Mouse (Mus musculus) limb, embryonic 12.5 days (tissue): ENCODE results near the gene Kansl2. TPM values are rescaled to one million over a fixed set of nuclear protein-coding genes. Genes with fewer than 3 reads are reported as not detected.

Source experiments
- ATAC-seq: fragments of 200-750 bp; cut with Nextera tagmentation; 2 replicates; pipeline ENCODE4 v1.8.0; 2017; ENCODE audit warnings: low read depth, moderate TSS enrichment; ENCODE audit not compliant: insufficient number of reproducible peaks, insufficient read depth, low FRiP score, low TSS enrichment
- H3K27ac ChIP-seq: fragments of 300-500 bp; sonication (generic); 2 replicates; pipeline ENCODE4 v1.5.1; 2016; ENCODE audit warnings: mild to moderate bottlenecking, moderate library complexity
- H3K27me3 ChIP-seq: fragments of 300-500 bp; sonication (generic); 2 replicates; pipeline ENCODE4 v1.6.1; 2016; ENCODE audit warnings: mild to moderate bottlenecking, moderate library complexity
- H3K36me3 ChIP-seq: fragments of 300-500 bp; sonication (generic); 2 replicates; pipeline ENCODE4 v1.6.1; 2016; ENCODE audit warnings: mild to moderate bottlenecking, moderate library complexity
- H3K4me1 ChIP-seq: fragments of 300-500 bp; sonication (generic); replicated peaks from 2 replicates; pipeline ENCODE4 v1.6.1; 2016
- H3K4me2 ChIP-seq: fragments of 300-500 bp; sonication (generic); 2 replicates; pipeline ENCODE4 v1.6.1; 2016; ENCODE audit warnings: mild to moderate bottlenecking, moderate library complexity
- H3K4me3 ChIP-seq: fragments of 300-500 bp; sonication (generic); replicated peaks from 2 replicates; pipeline ENCODE4 v1.5.1; 2016; ENCODE audit warnings: mild to moderate bottlenecking
- H3K9ac ChIP-seq: fragments of 300-500 bp; sonication (generic); replicated peaks from 2 replicates; pipeline ENCODE4 v1.6.1; 2016; ENCODE audit warnings: mild to moderate bottlenecking, moderate library complexity
- H3K9me3 ChIP-seq: fragments of 300-500 bp; sonication (generic); 2 replicates; pipeline ENCODE4 v1.6.1; 2016; ENCODE audit warnings: mild to moderate bottlenecking, moderate library complexity
- WGBS: fragments of 180-500 bp; shearing (Covaris S2); methylation state at CpG from one replicate; pipeline ENCODE4 v1.1.7; 2016; 5-methylcytosine and 5-hydroxymethylcytosine counted together
- polyA plus RNA-seq: library from polyadenylated mRNA; unstranded; fragments of >200 nt; fragmentation: Nextera tagmentation; extraction: Ambion mirVana; gene quantifications from 2 replicates; pipeline ENCODE4 v1.2.1, GENCODE M21; 2016

The Kansl2 gene
- polyA plus RNA-seq, 1 experiment from 2014 or later: 190 TPM

DNA sequence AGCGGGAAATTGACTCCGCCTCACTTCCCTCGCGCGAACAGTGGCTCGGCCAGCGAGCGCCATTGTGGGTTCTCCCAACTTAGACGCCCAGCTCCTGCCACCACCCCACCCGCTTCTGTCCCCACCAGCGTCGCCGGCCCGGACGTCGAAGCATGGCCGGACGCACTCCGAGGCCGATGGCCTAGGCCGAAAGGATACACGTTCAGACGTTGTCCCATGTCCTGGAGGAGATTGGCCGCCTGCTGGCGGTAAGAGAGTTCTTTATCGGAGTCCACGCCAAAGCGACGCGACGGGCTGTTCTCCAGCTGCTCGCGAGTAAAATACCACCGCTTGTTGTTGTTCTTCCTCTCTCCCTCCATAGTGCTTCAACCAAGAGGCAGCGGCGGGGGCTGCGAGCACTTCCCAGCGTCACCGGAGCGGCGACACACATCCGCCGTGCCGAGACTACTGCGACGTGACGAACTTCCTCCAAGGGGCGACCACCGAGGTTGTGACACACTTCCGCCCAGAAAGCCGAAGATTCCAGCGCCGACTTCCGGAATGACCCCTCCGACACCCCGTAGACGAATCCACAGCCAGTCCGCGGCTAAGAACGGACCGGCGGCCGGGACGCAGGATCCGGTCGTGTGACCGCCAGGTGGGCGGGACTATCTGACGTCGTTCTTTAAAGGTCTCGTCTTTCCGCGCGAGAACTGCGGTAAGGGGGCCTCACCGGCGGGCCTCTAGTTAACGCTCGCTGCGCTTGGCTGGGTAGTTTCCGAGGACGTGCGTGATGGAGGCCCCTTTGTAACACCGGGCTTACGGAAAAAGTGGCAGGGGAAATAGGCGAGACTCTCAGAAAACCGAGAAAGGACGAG is 33.4 kb upstream of the Kansl2 start:
- peak overlapping the region; percentile 95 for H3K4me3 ChIP-seq
- peaks cover 23% of the 10 kb centered on the region for H3K4me1 ChIP-seq
- H3K36me3 ChIP-seq: peaks cover 23% of the 10 kb centered on the region
- peak overlapping the region; percentile 95 for H3K27ac ChIP-seq
- under 1% methylated on average over 88 of the region's 88 CpGs for WGBS
- H3K9me3 ChIP-seq: no peaks in the 10 kb centered on the region
- no peaks in the 10 kb centered on the region for H3K27me3 ChIP-seq
- peak overlapping the region; percentile 87 for H3K9ac ChIP-seq
- peak; percentile 95 for ATAC-seq
- peak overlapping the region; percentile 87 for H3K4me2 ChIP-seq

DNA sequence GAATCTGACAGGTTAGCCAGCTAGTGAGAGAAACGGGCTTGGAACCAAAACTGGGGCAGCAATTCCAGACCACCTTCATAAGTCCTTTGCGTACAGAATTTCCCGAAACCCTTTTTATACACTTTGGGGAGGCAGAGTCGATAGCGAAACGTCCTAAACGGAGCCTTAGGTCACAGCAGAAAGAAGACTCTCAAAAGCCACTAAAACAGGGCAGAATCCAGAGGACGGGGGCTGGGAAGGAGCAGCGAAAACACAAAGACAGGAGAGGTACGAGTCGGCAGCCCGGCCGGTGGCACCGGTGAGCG is 32.9 kb upstream of the Kansl2 start:
- Histone ChIP-seq H3K27me3 (no peaks in the 10 kb centered on the region), H3K4me3 (peak overlapping the region; percentile 95), H3K36me3 (peaks cover 25% of the 10 kb centered on the region), H3K9ac (peak overlapping the region; percentile 87), H3K9me3 (no peaks in the 10 kb centered on the region), H3K4me2 (peak overlapping the region; percentile 87), H3K27ac (peak overlapping the region; percentile 95), H3K4me1 (peaks cover 23% of the 10 kb centered on the region)
- no peak for ATAC-seq
- under 1% methylated on average over 15 of the region's 15 CpGs for WGBS

DNA sequence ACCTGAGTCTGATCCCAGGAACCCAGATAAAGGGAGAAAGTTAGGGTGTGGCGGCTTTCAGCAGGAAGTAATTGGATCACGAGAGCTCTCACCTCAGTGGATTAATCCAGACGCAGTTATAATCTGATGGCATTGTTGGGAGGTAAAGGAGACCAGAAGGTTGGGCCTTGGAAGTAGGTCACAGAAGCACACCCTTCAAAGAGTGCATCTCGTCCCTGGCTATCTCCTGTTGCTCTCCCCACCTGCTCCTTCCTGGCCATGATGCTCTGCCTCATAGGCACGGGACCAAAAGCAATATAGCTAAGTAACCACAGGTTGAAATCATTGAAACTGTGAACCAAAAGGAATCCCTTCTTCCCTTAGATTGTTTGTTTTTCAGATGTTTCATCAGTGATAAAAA is 23.1 kb upstream of the Kansl2 start:
- H3K4me3 ChIP-seq: no peak overlapping the region
- H3K27ac ChIP-seq: no peak overlapping the region
- no peaks in the 10 kb centered on the region for H3K4me1 ChIP-seq
- H3K36me3 ChIP-seq: peaks cover 83% of the 10 kb centered on the region
- H3K9me3 ChIP-seq: no peaks in the 10 kb centered on the region
- no peak overlapping the region for H3K4me2 ChIP-seq
- 87% methylated on average over 5 of the region's 5 CpGs for WGBS
- no peaks in the 10 kb centered on the region for H3K27me3 ChIP-seq
- no peak overlapping the region for H3K9ac ChIP-seq
- ATAC-seq: no peak

DNA sequence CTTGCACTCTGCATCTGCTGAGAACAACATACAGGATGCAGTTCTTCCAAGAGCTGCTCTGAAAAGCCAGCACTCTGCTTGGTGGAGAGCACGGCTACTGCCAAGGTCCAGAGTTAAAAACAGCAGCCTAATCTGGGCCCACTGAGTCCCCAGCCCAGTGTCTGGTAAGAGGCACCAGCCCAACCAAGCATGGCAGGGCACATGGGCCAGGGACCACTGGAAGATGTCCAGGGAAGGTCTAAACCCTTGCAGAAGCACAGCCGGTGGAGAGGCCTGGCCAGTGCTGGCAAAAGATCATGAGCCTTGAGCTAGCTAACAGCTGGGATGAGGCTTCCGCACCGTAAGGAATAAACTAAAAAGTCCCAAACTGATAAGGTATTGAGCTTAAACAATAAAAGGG is 21.8 kb upstream of the Kansl2 start:
- Histone ChIP-seq H3K9me3 (no peaks in the 10 kb centered on the region), H3K9ac (no peak overlapping the region), H3K4me1 (no peaks in the 10 kb centered on the region), H3K27ac (no peak overlapping the region), H3K4me2 (no peak overlapping the region), H3K4me3 (no peak overlapping the region), H3K36me3 (peaks cover 84% of the 10 kb centered on the region), H3K27me3 (no peaks in the 10 kb centered on the region)
- no peak for ATAC-seq
- 96% methylated on average over 4 of the region's 4 CpGs for WGBS

DNA sequence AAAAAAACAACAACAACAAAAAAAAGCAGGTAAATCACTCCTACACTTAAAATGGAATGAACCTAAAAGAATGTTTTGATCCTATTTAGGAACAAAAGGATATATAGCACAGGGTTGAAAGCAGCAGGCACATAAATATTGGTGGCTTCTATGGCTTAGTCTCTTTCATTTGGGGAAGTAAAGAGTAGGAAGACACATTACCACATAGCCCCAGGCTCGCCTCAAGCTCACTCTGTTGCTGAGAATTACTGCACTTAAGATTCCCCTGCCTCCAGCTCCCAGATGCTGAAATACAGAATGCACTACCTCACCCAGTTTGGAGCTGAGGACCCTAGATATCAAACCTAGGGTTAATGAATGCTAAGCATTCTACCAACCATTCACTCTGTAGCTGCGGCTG is 18.7 kb upstream of the Kansl2 start:
- no peak overlapping the region for H3K4me3 ChIP-seq
- no peak overlapping the region for H3K9ac ChIP-seq
- no peak for ATAC-seq
- WGBS: 87% methylated on average over 2 of the region's 2 CpGs
- H3K9me3 ChIP-seq: no peaks in the 10 kb centered on the region
- H3K27ac ChIP-seq: no peak overlapping the region
- no peaks in the 10 kb centered on the region for H3K4me1 ChIP-seq
- peaks cover 84% of the 10 kb centered on the region for H3K36me3 ChIP-seq
- H3K4me2 ChIP-seq: no peak overlapping the region
- H3K27me3 ChIP-seq: no peaks in the 10 kb centered on the region

DNA sequence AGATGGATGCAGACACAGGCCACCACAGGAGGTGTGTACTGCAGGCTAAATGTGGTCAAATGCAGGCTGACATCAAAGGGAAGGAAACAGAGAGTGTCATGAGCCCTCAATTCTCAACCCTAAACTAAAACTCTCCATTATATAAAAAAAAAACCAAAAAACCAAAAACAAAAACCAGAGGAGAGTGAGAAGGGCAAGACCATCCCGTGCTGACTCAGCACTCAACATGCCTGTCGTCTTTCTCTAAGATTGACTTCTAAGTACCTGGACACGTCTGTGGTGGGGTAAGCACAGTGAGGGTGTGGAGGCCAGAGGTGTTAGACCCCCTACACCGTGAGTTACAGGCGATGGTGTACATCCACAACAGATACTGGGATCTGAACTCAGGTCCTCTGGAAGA is 12.8 kb upstream of the Kansl2 start:
- H3K4me3 ChIP-seq: no peak overlapping the region
- no peaks in the 10 kb centered on the region for H3K4me1 ChIP-seq
- no peak overlapping the region for H3K9ac ChIP-seq
- no peaks in the 10 kb centered on the region for H3K9me3 ChIP-seq
- 93% methylated on average over 5 of the region's 5 CpGs for WGBS
- ATAC-seq: no peak
- H3K4me2 ChIP-seq: no peak overlapping the region
- H3K36me3 ChIP-seq: peaks cover 95% of the 10 kb centered on the region
- H3K27me3 ChIP-seq: no peaks in the 10 kb centered on the region
- H3K27ac ChIP-seq: no peak overlapping the region

DNA sequence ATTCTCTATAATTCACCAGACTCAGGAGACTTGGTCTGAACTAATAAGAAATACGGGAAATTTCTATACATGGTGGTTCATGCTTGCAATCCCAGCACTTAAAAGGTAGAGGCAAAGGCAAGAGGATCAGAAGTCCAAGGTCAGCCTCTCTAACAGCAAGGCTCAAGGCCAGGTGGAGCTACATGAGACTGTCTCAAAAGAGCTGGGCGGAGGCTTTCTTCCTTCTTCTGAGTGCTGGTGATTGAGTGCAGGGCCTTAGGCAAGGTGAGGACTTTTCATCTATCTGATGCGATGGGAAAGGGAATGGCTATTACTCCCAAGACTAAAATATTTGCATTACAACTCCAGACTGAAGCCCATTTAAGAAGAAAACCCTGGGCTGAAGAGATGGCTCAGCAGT is 11.1 kb upstream of the Kansl2 start:
- no peak for ATAC-seq
- H3K36me3 ChIP-seq: peaks cover 91% of the 10 kb centered on the region
- no peak overlapping the region for H3K4me3 ChIP-seq
- H3K4me1 ChIP-seq: no peaks in the 10 kb centered on the region
- H3K4me2 ChIP-seq: no peak overlapping the region
- H3K27me3 ChIP-seq: no peaks in the 10 kb centered on the region
- H3K9ac ChIP-seq: no peak overlapping the region
- no peak overlapping the region for H3K27ac ChIP-seq
- WGBS: 94% methylated on average over 3 of the region's 3 CpGs
- H3K9me3 ChIP-seq: no peaks in the 10 kb centered on the region

DNA sequence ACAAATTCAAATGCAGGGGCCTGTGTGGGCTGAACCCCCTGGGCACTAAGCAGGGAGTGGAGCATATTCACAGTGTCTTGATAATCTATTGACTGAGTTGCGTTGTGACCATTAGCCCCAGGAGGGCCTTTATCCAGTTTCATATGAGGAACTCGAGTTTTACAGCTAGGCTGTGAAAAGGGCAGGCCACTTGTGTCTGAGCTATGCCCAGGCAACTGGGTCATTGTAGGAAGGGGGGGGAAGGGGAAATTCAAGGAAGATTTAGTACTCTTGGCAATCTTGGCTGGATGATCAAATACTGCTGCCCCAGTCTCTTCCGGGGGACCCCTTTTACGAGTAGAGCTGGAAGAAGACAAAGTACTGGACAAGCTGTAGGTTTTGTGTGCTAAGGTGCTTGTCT is 9.3 kb upstream of the Kansl2 start:
- 83% methylated on average over 4 of the region's 4 CpGs for WGBS
- no peak overlapping the region for H3K4me3 ChIP-seq
- no peak overlapping the region for H3K4me2 ChIP-seq
- H3K27me3 ChIP-seq: no peaks in the 10 kb centered on the region
- peaks cover 84% of the 10 kb centered on the region for H3K36me3 ChIP-seq
- no peak overlapping the region for H3K9ac ChIP-seq
- ATAC-seq: no peak
- no peaks in the 10 kb centered on the region for H3K9me3 ChIP-seq
- no peak overlapping the region for H3K27ac ChIP-seq
- H3K4me1 ChIP-seq: no peaks in the 10 kb centered on the region

DNA sequence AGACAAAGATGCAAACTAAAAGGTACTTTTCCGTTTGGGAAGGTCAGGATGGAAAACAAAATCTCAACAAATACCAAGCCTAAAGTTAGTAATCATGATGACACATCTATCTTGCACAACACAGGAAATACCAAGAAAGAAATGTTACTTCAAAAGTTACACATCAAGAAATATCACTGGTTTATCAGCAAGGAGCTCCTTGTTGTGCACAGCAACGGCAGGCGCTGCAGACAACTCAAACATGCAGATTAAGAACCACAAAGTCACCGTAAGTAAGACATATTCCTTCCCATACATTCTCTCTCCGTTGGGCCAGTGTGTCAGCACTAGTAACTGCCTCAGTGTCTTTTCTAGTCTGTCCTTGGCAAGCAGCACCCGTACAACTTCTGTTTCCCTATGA is 7.0 kb upstream of the Kansl2 start:
- Histone ChIP-seq H3K27ac (no peak overlapping the region), H3K4me2 (no peak overlapping the region), H3K27me3 (no peaks in the 10 kb centered on the region), H3K4me1 (no peaks in the 10 kb centered on the region), H3K9me3 (no peaks in the 10 kb centered on the region), H3K36me3 (peaks cover 74% of the 10 kb centered on the region), H3K9ac (no peak overlapping the region), H3K4me3 (no peak overlapping the region)
- WGBS: 91% methylated on average over 6 of the region's 6 CpGs
- no peak for ATAC-seq

DNA sequence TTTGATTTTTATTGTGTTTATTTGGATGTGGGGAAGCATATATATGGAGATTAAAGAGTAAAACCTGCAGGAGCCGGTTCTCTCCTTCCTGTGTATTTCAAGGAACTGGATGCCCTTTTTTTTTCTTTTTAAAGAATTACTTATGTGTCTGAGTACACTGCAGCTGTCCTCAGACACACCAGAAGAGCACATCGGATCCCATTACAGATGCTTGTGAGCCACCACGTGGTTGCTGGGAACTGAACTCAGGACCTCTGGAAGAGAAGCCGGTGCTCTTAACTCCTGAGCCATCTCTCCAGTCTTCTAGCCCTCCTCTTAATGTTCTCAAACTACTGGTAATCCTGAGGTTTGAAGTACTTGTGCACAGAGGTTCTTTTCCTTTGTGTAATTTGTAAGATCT is 3.9 kb upstream of the Kansl2 start:
- H3K9me3 ChIP-seq: no peaks in the 10 kb centered on the region
- H3K36me3 ChIP-seq: peaks cover 43% of the 10 kb centered on the region
- WGBS: 66% methylated on average over 4 of the region's 4 CpGs
- no peak overlapping the region for H3K4me3 ChIP-seq
- H3K27me3 ChIP-seq: no peaks in the 10 kb centered on the region
- H3K27ac ChIP-seq: no peak overlapping the region
- H3K4me1 ChIP-seq: no peaks in the 10 kb centered on the region; the same call in 1 of the 2 replicates
- no peak overlapping the region for H3K9ac ChIP-seq
- no peak for ATAC-seq
- H3K4me2 ChIP-seq: no peak overlapping the region

DNA sequence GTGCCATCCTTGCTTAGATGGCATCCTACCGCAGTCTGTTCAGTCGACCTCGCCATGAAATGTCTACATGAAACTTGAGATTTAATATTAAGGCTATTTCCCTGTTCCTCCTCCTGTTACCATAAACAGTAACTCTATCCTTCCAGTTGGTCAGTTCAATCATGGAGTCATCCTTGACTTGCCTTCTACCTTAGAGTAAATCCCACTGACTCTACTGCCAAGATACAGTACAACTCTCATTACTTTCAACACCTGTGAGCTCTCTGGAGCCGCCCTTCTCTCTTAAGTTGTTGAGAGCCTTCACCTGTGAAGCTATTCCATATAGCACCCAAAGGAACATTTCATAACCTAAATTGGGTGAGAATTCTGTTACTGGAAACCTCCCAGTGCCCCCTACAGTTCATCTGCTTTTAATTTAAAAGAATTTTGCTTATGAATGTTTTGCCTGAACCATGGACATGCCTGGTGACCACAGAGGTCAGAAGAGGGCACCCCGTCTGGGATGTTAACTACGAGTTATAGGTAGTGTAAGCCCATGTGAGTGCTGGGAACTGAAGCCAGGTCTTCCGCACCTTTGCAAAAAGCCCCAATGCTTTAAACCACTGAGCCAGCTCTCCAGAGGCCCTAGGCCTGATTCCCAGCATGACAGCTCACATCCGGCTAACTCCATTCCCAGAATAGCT is 2.9 kb upstream of the Kansl2 start:
- WGBS: 79% methylated on average over 8 of the region's 8 CpGs
- peaks cover 34% of the 10 kb centered on the region for H3K36me3 ChIP-seq

More for the DNA sequence above, 2.9 kb upstream of the Kansl2 start:
- Histone ChIP-seq H3K9ac (no peak overlapping the region), H3K4me1 (peaks cover 9% of the 10 kb centered on the region), H3K27me3 (no peaks in the 10 kb centered on the region), H3K4me2 (no peak overlapping the region), H3K4me3 (no peak overlapping the region), H3K27ac (no peak overlapping the region), H3K9me3 (no peaks in the 10 kb centered on the region)
- no peak for ATAC-seq
